Mouse (Mus musculus): Measurements from ENCODE around the gene Vmn1r30. TPM values are rescaled to one million over a fixed set of nuclear protein-coding genes. Genes with fewer than 3 reads are reported as not detected.

The Vmn1r30 gene
- not detected for total RNA-seq (2021)
- long read RNA-seq, experiment 1 = 0 reads
- long read RNA-seq, experiment 2 = 0 reads

- no peak for DNase-seq (ENCODE audit: low spot score in 2 of 2)
These were observed at the start of gene Vmn1r30 for GRCm38 (mm10) chr6:58443285-58443684. Gene Vmn1r30, minus strand, starts transcription at chr6:58443385.

- DNase-seq (ENCODE audit: low spot score in 2 of 2) = no peak
These were observed 32.0 kb upstream of the Vmn1r30 start, which contains the start of gene Vmn1r31 for GRCm38 (mm10) chr6:58475230-58475629. Gene Vmn1r31, minus strand, starts transcription at chr6:58475330.

Other genes starting within 250 kb of the Vmn1r30 start
- not detected for gene Vmn1r27, start 224.6 kb downstream of the Vmn1r30 start, total RNA-seq (2021)
- not detected for gene Vmn1r28, start 181.3 kb downstream of the Vmn1r30 start, total RNA-seq (2021)
- not detected for gene Vmn1r29, start 141.8 kb downstream of the Vmn1r30 start, total RNA-seq (2021)
- not detected for gene Vmn1r31, start 31.9 kb upstream of the Vmn1r30 start, total RNA-seq (2021)
- gene Abcg2, start 141.1 kb upstream of the Vmn1r30 start, total RNA-seq (2021) = 10 to 100 TPM; 60.4 to 66.8 TPM

Data from adrenal gland, postnatal 4 days (tissue).